Mouse (Mus musculus): ENCODE results near the gene Tex264. TPM values are rescaled to one million over a fixed set of nuclear protein-coding genes. Genes with fewer than 3 reads are reported as not detected.

Gene Tex264
- 100 to 1,000 TPM; 117 to 130 TPM for polyA plus RNA-seq (2012; fragmentation: generic; extraction: Trizol)

GRCm38 (mm10) chr9:106685249-106686101 is at the start of gene Tex264:
Gene Tex264 (minus strand): TSS chr9:106685927.

DNA sequence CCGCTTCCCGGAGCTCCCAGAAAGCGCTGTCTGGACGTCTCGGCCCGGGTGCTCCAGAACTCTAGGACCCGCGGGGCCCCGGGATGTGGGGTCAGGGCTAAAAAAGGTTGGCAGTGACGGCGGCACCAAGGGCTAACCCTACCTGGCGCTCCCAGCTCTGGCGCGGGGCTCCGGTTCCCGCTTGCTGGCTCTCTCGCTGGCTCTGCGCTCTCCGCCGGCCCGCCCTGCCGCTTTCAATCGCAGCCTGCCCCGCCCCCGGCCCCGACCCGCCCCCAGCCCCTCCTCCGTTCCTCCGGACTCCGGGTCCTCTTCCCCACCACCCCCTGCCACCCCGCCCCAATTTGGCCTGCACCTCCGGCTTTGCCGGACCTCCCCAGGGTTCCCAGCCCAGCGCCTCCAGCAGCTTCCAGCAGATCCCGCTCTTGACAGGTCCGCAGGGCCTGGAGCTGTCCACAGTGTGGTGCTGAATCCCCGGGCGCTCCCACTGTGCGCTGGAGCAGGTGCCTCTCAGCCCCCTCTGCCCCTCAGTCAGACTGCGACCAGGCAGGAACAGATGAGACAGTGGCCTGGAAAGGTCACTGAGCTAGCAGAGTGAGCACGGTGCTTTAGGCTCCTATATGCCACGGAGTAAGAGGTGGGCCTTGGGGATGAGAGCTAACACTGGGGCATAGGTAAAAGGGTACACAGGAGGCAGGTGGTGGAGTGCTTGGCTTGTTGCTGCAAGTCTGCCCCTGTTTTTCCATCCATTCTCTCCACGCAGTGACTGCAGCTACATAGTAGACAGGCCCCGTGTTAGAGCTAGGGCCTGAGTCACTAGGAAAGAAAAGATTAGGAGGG is 29.6 kb downstream of the Tex264 start, which contains the start of gene Grm2:
Gene Grm2 (minus strand): TSS at position 199 of the 837 bp plus-strand sequence.

GRCm38 (mm10) chr9:106626282-106626681 is 59.4 kb downstream of the Tex264 start, which contains the start of gene Iqcf6:
Gene Iqcf6 (plus strand): TSS chr9:106626582.

Other genes with a start within 250 kb of the Tex264 start
- 10 to 100 TPM; 20.4 to 31.4 TPM for gene Acy1, start 247.6 kb downstream of the Tex264 start, polyA plus RNA-seq (2012; fragmentation: generic; extraction: Trizol)
- 10 to 100 TPM; 25.4 to 55.1 TPM for gene Abhd14b, start 238.5 kb downstream of the Tex264 start, polyA plus RNA-seq (2012; fragmentation: generic; extraction: Trizol)
- 10 to 100 TPM; 20.7 to 21.6 TPM for gene Abhd14a, start 238.2 kb downstream of the Tex264 start, polyA plus RNA-seq (2012; fragmentation: generic; extraction: Trizol)
- 100 to 1,000 TPM; 165 to 175 TPM for gene Pcbp4, start 232.6 kb downstream of the Tex264 start, polyA plus RNA-seq (2012; fragmentation: generic; extraction: Trizol)
- gene Gpr62, start 220.0 kb downstream of the Tex264 start, polyA plus RNA-seq (2012; fragmentation: generic; extraction: Trizol), result under 1 TPM; 0.07 to 0.48 TPM
- gene Rrp9, start 210.0 kb downstream of the Tex264 start, polyA plus RNA-seq (2012; fragmentation: generic; extraction: Trizol), result 10 to 100 TPM; 21.0 to 95.0 TPM
- gene Parp3, start 209.0 kb downstream of the Tex264 start, polyA plus RNA-seq (2012; fragmentation: generic; extraction: Trizol), result 10 to 100 TPM in 1 of 2 experiments, 1 to 10 TPM in 1; 9.7 to 44.0 TPM
- gene Iqcf1, start 186.0 kb downstream of the Tex264 start, polyA plus RNA-seq (2012; fragmentation: generic; extraction: Trizol), result under 1 TPM in 1 of 2 experiments, not detected in 1; 0.14 TPM
- under 1 TPM in 1 of 2 experiments, not detected in 1; 0.07 TPM for gene Iqcf5, start 171.4 kb downstream of the Tex264 start, polyA plus RNA-seq (2012; fragmentation: generic; extraction: Trizol)
- gene Iqcf3, start 124.3 kb downstream of the Tex264 start, polyA plus RNA-seq (2012; fragmentation: generic; extraction: Trizol), result not detected
- not detected for gene Iqcf4, start 114.9 kb downstream of the Tex264 start, polyA plus RNA-seq (2012; fragmentation: generic; extraction: Trizol)
- not detected for gene Iqcf6, start 59.3 kb downstream of the Tex264 start, polyA plus RNA-seq (2012; fragmentation: generic; extraction: Trizol)
- gene Grm2, start 29.8 kb downstream of the Tex264 start, polyA plus RNA-seq (2012; fragmentation: generic; extraction: Trizol), result not detected
- 1 to 10 TPM in 1 of 2 experiments, under 1 TPM in 1; 0.77 to 4.0 TPM for gene Rad54l2, start 103.3 kb upstream of the Tex264 start, polyA plus RNA-seq (2012; fragmentation: generic; extraction: Trizol)
- 1 to 10 TPM in 1 of 2 experiments, under 1 TPM in 1; 0.69 to 6.7 TPM for gene Dcaf1, start 135.9 kb upstream of the Tex264 start, polyA plus RNA-seq (2012; fragmentation: generic; extraction: Trizol)
- 10 to 100 TPM in 1 of 2 experiments, 1 to 10 TPM in 1; 9.9 to 15.9 TPM for gene Rbm15b, start 201.5 kb upstream of the Tex264 start, polyA plus RNA-seq (2012; fragmentation: generic; extraction: Trizol)
- gene Manf, start 206.1 kb upstream of the Tex264 start, polyA plus RNA-seq (2012; fragmentation: generic; extraction: Trizol), result 100 to 1,000 TPM; 235 to 273 TPM